Mouse (Mus musculus): ENCODE measurements around the gene Prep. TPM values are rescaled to one million over a fixed set of nuclear protein-coding genes. Genes with fewer than 3 reads are reported as not detected.
A peak's percentile ranks its signal among the peaks of the same experiment; 100 is the strongest.

The Prep gene
- total and polyA plus RNA-seq, 3 experiments = 7.9 to 13.8 (median 12.1) TPM

- 80% methylated on average over 6 of the region's 6 CpGs for WGBS
Observed at GRCm38 (mm10) chr10:45058361-45058760, 8.6 kb upstream of the Prep start.

GRCm38 (mm10) chr10:45060841-45061240, 6.2 kb upstream of the Prep start:
- H3K27ac ChIP-seq = no peak overlapping the region
- TF ChIP-seq EP300 (IDR thresholded peaks at IDR 0.05; ENCODE audit: insufficient read depth, low read depth, low read length) (no peak), POLR2A (IDR thresholded peaks at IDR 0.05; ENCODE audit: insufficient read depth, low read depth, low read length) (no peak), CTCF (IDR thresholded peaks at IDR 0.05) (no peak)
- H3K27me3 ChIP-seq (ENCODE audit: control insufficient read depth, insufficient read depth, low read length) = no peaks in the 10 kb centered on the region
- intact Hi-C loops (cut with DNase I) = loop anchor here (10.0 kb wide), 2 partner anchors 536 to 1526 kb away; partner anchors contain the start of gene Prdm1
- no peak overlapping the region for H3K9ac ChIP-seq (ENCODE audit: low read depth, low read length)
- no peak for DNase-seq
- no peak overlapping the region for H3K4me3 ChIP-seq
- 26% methylated on average over 1 of the region's 1 CpGs for WGBS
- H3K79me2 ChIP-seq (replicated peaks; ENCODE audit: control insufficient read depth, insufficient read depth, low read length) = no peaks in the 10 kb centered on the region
- H3K36me3 ChIP-seq (ENCODE audit: control insufficient read depth, insufficient read depth, low read length) = no peaks in the 10 kb centered on the region
- H3K4me1 ChIP-seq (ENCODE audit: control insufficient read depth, insufficient read depth, low read length) = no peaks in the 10 kb centered on the region

More at GRCm38 (mm10) chr10:45058361-45058760, 8.6 kb upstream of the Prep start:
- no peak overlapping the region for H3K4me3 ChIP-seq
- no peaks in the 10 kb centered on the region for H3K36me3 ChIP-seq (ENCODE audit: control insufficient read depth, insufficient read depth, low read length)
- no peaks in the 10 kb centered on the region for H3K27me3 ChIP-seq (ENCODE audit: control insufficient read depth, insufficient read depth, low read length)
- H3K79me2 ChIP-seq (replicated peaks; ENCODE audit: control insufficient read depth, insufficient read depth, low read length) = no peaks in the 10 kb centered on the region
- no peak for DNase-seq
- TF ChIP-seq POLR2A (IDR thresholded peaks at IDR 0.05; ENCODE audit: insufficient read depth, low read depth, low read length) (no peak), CTCF (IDR thresholded peaks at IDR 0.05) (no peak), EP300 (IDR thresholded peaks at IDR 0.05; ENCODE audit: insufficient read depth, low read depth, low read length) (no peak)
- H3K27ac ChIP-seq = no peak overlapping the region
- no peak overlapping the region for H3K9ac ChIP-seq (ENCODE audit: low read depth, low read length)
- no peaks in the 10 kb centered on the region for H3K4me1 ChIP-seq (ENCODE audit: control insufficient read depth, insufficient read depth, low read length)
- intact Hi-C loops (cut with DNase I) = no loop called here

- WGBS = 12% methylated on average over 12 of the region's 12 CpGs
Observed at GRCm38 (mm10) chr10:45066131-45066930, 672 bp upstream of the Prep start.

GRCm38 (mm10) chr10:45067436-45067925, 478 bp downstream of the Prep start:
- DNase-seq = no peak
- H3K79me2 ChIP-seq (replicated peaks; ENCODE audit: control insufficient read depth, insufficient read depth, low read length) = no peaks in the 10 kb centered on the region
- peaks cover 6% of the 10 kb centered on the region for H3K4me1 ChIP-seq (ENCODE audit: control insufficient read depth, insufficient read depth, low read length)
- WGBS = 1% methylated on average over 28 of the region's 28 CpGs
- intact Hi-C loops (cut with DNase I) = loop anchor here (10.0 kb wide), 2 partner anchors 543 to 1533 kb away; partner anchors contain the start of gene Prdm1
- peak overlapping the region; percentile 80 for H3K27ac ChIP-seq
- peak overlapping the region; percentile 94 for H3K9ac ChIP-seq (ENCODE audit: low read depth, low read length)
- H3K27me3 ChIP-seq (ENCODE audit: control insufficient read depth, insufficient read depth, low read length) = no peaks in the 10 kb centered on the region
- TF ChIP-seq CTCF (IDR thresholded peaks at IDR 0.05) = no peak
- no peak for TF ChIP-seq EP300 (IDR thresholded peaks at IDR 0.05; ENCODE audit: insufficient read depth, low read depth, low read length)
- no peak for TF ChIP-seq POLR2A (IDR thresholded peaks at IDR 0.05; ENCODE audit: insufficient read depth, low read depth, low read length)
- H3K36me3 ChIP-seq (ENCODE audit: control insufficient read depth, insufficient read depth, low read length) = no peaks in the 10 kb centered on the region; the same call in 1 of the 2 replicates
- peak overlapping the region; percentile 79 for H3K4me3 ChIP-seq

More at GRCm38 (mm10) chr10:45066131-45066930, 672 bp upstream of the Prep start:
- H3K79me2 ChIP-seq (replicated peaks; ENCODE audit: control insufficient read depth, insufficient read depth, low read length) = no peaks in the 10 kb centered on the region
- no peaks in the 10 kb centered on the region; the same call in 1 of the 2 replicates for H3K36me3 ChIP-seq (ENCODE audit: control insufficient read depth, insufficient read depth, low read length)
- DNase-seq = no peak
- H3K4me1 ChIP-seq (ENCODE audit: control insufficient read depth, insufficient read depth, low read length) = peaks cover 6% of the 10 kb centered on the region
- H3K9ac ChIP-seq (ENCODE audit: low read depth, low read length) = peak overlapping the region; percentile 90
- no peaks in the 10 kb centered on the region for H3K27me3 ChIP-seq (ENCODE audit: control insufficient read depth, insufficient read depth, low read length)
- peak overlapping the region; percentile 79 for H3K4me3 ChIP-seq
- intact Hi-C loops (cut with DNase I) = loop anchor here (10.0 kb wide), 2 partner anchors 542 to 1532 kb away; partner anchors contain the start of gene Prdm1
- TF ChIP-seq CTCF (IDR thresholded peaks at IDR 0.05) (peak; percentile 34), POLR2A (IDR thresholded peaks at IDR 0.05; ENCODE audit: insufficient read depth, low read depth, low read length) (no peak)
- peak overlapping the region; percentile 83 for H3K27ac ChIP-seq

- Histone ChIP-seq H3K79me2 (replicated peaks; ENCODE audit: control insufficient read depth, insufficient read depth, low read length) (no peaks in the 10 kb centered on the region; the same call in 1 of the 2 replicates), H3K9ac (ENCODE audit: low read depth, low read length) (no peak overlapping the region), H3K36me3 (ENCODE audit: control insufficient read depth, insufficient read depth, low read length) (no peaks in the 10 kb centered on the region; the same call in 1 of the 2 replicates), H3K27ac (no peak overlapping the region), H3K4me1 (ENCODE audit: control insufficient read depth, insufficient read depth, low read length) (peaks cover 6% of the 10 kb centered on the region), H3K4me3 (no peak overlapping the region), H3K27me3 (ENCODE audit: control insufficient read depth, insufficient read depth, low read length) (no peaks in the 10 kb centered on the region)
- DNase-seq = no peak
- intact Hi-C loops (cut with DNase I) = loop anchor here (10.0 kb wide), 2 partner anchors 545 to 1535 kb away; partner anchors contain the start of gene Prdm1
- 50% methylated on average over 6 of the region's 6 CpGs for WGBS
- TF ChIP-seq EP300 (IDR thresholded peaks at IDR 0.05; ENCODE audit: insufficient read depth, low read depth, low read length) (no peak), POLR2A (IDR thresholded peaks at IDR 0.05; ENCODE audit: insufficient read depth, low read depth, low read length) (no peak), CTCF (IDR thresholded peaks at IDR 0.05) (no peak)
Observed at GRCm38 (mm10) chr10:45069557-45069956, 2.6 kb downstream of the Prep start.

Data from heart, adult 2 months (tissue).